ENCODE assay signal across 7 mouse cellular contexts in the genomic region with DNA sequence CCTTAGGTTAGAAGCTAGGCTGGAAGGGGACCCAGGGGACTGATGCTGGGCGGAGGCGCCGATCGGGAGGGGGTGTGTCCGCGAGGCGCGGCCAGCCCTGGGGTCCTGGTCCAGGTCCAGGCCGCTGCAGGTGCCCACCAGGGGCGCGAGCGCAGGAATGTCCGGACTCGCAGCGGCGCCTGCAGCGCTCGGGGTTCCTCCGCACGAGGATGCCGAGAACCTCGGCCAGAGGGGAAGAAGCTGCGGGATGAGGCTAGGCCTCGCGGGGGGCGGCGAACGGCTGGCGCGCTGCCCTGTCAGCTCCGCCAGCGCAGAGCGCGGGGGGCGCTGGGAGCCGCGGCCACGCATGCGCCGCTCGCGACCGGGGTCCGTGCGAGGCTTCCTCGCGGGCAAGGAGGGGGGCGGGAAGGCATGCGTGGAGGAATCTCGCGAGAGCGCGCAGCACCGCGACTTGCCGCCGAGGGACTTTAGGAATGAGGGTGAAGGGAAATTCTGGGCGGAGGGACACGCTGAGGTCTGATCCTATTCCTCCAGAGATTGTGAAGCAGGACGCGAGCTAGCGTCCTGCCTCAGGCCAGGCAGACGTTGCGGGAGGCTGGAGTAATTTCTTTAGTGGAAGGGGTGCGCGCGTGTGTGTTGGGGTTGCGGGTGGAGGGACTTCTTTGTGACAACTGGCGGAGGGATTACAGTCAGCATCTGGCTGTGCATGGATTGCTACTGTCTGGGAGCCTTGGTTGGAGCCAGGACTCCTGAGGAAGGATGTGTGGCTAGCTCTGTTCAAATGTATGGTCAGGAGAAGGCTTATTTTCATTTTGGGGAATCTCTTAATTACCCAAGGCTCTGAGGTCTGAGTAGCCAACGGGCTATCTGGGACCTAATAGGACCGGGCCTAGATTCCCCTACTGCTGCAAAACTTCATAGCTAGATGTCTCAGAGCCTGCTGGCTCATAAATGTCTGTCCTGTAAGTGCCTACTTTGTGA. TPM values are rescaled to one million over a fixed set of nuclear protein-coding genes. Genes with fewer than 3 reads are reported as not detected.
DNase-seq lines count a peak whose midpoint lies in the region; ATAC-seq lines count a peak whose summit lies in the region.

A gene (minus strand): TSS at position 211 of the 981 bp plus-strand sequence.

- peak; percentile 28 for DNase-seq in heart, adult 8-10 months (ENCODE audit: low spot score)
- DNase-seq in kidney, adult 8-10 months: peak; percentile 55
- DNase-seq in limb, embryonic 10.5 days (ENCODE audit: low spot score): peak; percentile 87

- no peaks in the 10 kb centered on the region; the same call in 1 of the 2 replicates for H3K4me1 ChIP-seq in brown adipose tissue, adult 24 weeks (ENCODE audit: control insufficient read depth, insufficient read depth, insufficient read length, low read length)
- H3K4me1 ChIP-seq in embryonic facial prominence, embryonic 15.5 days: peaks cover 14% of the 10 kb centered on the region
- peaks cover 18% of the 10 kb centered on the region for H3K4me1 ChIP-seq in limb, embryonic 10.5 days
- H3K4me1 ChIP-seq in midbrain, embryonic 12.5 days: peaks cover 17% of the 10 kb centered on the region
- H3K4me1 ChIP-seq in stomach, embryonic 14.5 days (ENCODE audit: control insufficient read depth, insufficient read depth, low read length): no peaks in the 10 kb centered on the region

- no peaks in the 10 kb centered on the region for H3K9me3 ChIP-seq in embryonic facial prominence, embryonic 15.5 days (replicated peaks)
- no peaks in the 10 kb centered on the region for H3K9me3 ChIP-seq in limb, embryonic 10.5 days (replicated peaks)
- no peaks in the 10 kb centered on the region for H3K9me3 ChIP-seq in midbrain, embryonic 12.5 days
- H3K9me3 ChIP-seq in stomach, embryonic 14.5 days (ENCODE audit: control insufficient read depth, low read depth, low read length): no peaks in the 10 kb centered on the region

- peak; percentile 85 for ATAC-seq in embryonic facial prominence, embryonic 15.5 days (ENCODE audit: insufficient number of reproducible peaks, low FRiP score, low TSS enrichment, low read depth)
- ATAC-seq in midbrain, embryonic 12.5 days (ENCODE audit: low FRiP score, low read depth): peak; percentile 96
- ATAC-seq in stomach, embryonic 14.5 days (ENCODE audit: insufficient number of reproducible peaks, insufficient read depth, low FRiP score, low read depth): peak; percentile 91

- no peaks in the 10 kb centered on the region for H3K36me3 ChIP-seq in embryonic facial prominence, embryonic 15.5 days
- no peaks in the 10 kb centered on the region for H3K36me3 ChIP-seq in limb, embryonic 10.5 days
- H3K36me3 ChIP-seq in midbrain, embryonic 12.5 days: peaks cover 9% of the 10 kb centered on the region
- no peaks in the 10 kb centered on the region for H3K36me3 ChIP-seq in stomach, embryonic 14.5 days (ENCODE audit: control insufficient read depth, insufficient read depth, low read length)

- H3K27ac ChIP-seq in brown adipose tissue, adult 24 weeks (replicated peaks; ENCODE audit: low read depth, low read length): no peak within 1 kb of the TSS
- H3K27ac ChIP-seq in embryonic facial prominence, embryonic 15.5 days (replicated peaks): 0 out of 2 replicates have a peak within 1 kb of the TSS, but pooled peaks have one; percentile 40
- peak within 1 kb of the TSS; percentile 85 for H3K27ac ChIP-seq in limb, embryonic 10.5 days
- H3K27ac ChIP-seq in midbrain, embryonic 12.5 days (replicated peaks): peak within 1 kb of the TSS; percentile 85
- no peak within 1 kb of the TSS for H3K27ac ChIP-seq in stomach, embryonic 14.5 days (ENCODE audit: low read length)

- H3K4me3 ChIP-seq in brown adipose tissue, adult 24 weeks (ENCODE audit: insufficient read depth, low read depth, low read length): peak within 1 kb of the TSS; percentile 65
- peak within 1 kb of the TSS; percentile 51 for H3K4me3 ChIP-seq in embryonic facial prominence, embryonic 15.5 days (replicated peaks)
- peak within 1 kb of the TSS; percentile 79 for H3K4me3 ChIP-seq in limb, embryonic 10.5 days
- H3K4me3 ChIP-seq in midbrain, embryonic 12.5 days: peak within 1 kb of the TSS; percentile 70
- H3K4me3 ChIP-seq in stomach, embryonic 14.5 days (ENCODE audit: low read depth, low read length): peak within 1 kb of the TSS; percentile 63

- H3K27me3 ChIP-seq in embryonic facial prominence, embryonic 15.5 days: no peaks in the 10 kb centered on the region
- peaks cover 18% of the 10 kb centered on the region for H3K27me3 ChIP-seq in limb, embryonic 10.5 days (ENCODE audit: low read depth, poor library complexity, severe bottlenecking)
- H3K27me3 ChIP-seq in midbrain, embryonic 12.5 days: no peaks in the 10 kb centered on the region
- no peaks in the 10 kb centered on the region for H3K27me3 ChIP-seq in stomach, embryonic 14.5 days (ENCODE audit: control insufficient read depth, insufficient read depth, low read length)

- WGBS in embryonic facial prominence, embryonic 15.5 days: 1% methylated on average over 71 of the region's 71 CpGs
- WGBS in limb, embryonic 10.5 days: 2% methylated on average over 71 of the region's 71 CpGs
- 2% methylated on average over 71 of the region's 71 CpGs for WGBS in midbrain, embryonic 12.5 days
- 1% methylated on average over 68 of the region's 71 CpGs for WGBS in stomach, embryonic 14.5 days

- H3K9ac ChIP-seq in embryonic facial prominence, embryonic 15.5 days: peak within 1 kb of the TSS; percentile 44
- H3K9ac ChIP-seq in midbrain, embryonic 12.5 days (replicated peaks): peak within 1 kb of the TSS; percentile 82
- H3K9ac ChIP-seq in stomach, embryonic 14.5 days (replicated peaks; ENCODE audit: low read depth, low read length): peak within 1 kb of the TSS; percentile 55

- peak within 1 kb of the TSS; percentile 90 for H3K4me2 ChIP-seq in embryonic facial prominence, embryonic 15.5 days (replicated peaks)
- peak within 1 kb of the TSS; percentile 85 for H3K4me2 ChIP-seq in midbrain, embryonic 12.5 days (replicated peaks)
- H3K4me2 ChIP-seq in stomach, embryonic 14.5 days (replicated peaks; ENCODE audit: low read depth, low read length): peak within 1 kb of the TSS; percentile 91

RNA-seq across cellular contexts. Expression of the gene that starts here (rescaled TPM):
- not detected in 2 replicates for polyA plus RNA-seq in brown adipose tissue, adult 24 weeks (2012; ENCODE audit: insufficient read depth, insufficient read length, missing spikeins)
- polyA plus RNA-seq in embryonic facial prominence, embryonic 15.5 days (2015; fragmentation: Nextera tagmentation; extraction: Ambion mirVana): 3.0 and 3.4 TPM in 2 replicates
- under 1 TPM; 0.32 to 0.87 (median 0.46) TPM for total RNA-seq in heart, adult 8-10 months (2022)
- 2.2 and 3.8 TPM in 2 replicates for polyA plus RNA-seq in limb, embryonic 10.5 days (2016; fragmentation: Nextera tagmentation; extraction: Ambion mirVana)
- 12.6 and 12.7 TPM in 2 replicates for polyA plus RNA-seq in midbrain, embryonic 12.5 days (2016; fragmentation: Nextera tagmentation; extraction: Ambion mirVana)
- 4.5 and 5.1 TPM in 2 replicates for polyA plus RNA-seq in stomach, embryonic 14.5 days (2014; fragmentation: Nextera tagmentation; extraction: Ambion mirVana)

Comparison
In these comparisons a context has a peak if more than half of its experiments do, and no peak if none do; other contexts are left out.
1. Peak in DNase-seq in heart, adult 8-10 months; RNA of the gene not detected or under 1 TPM.
2. H3K27ac ChIP-seq: peak in embryonic facial prominence, embryonic 15.5 days (single experiment), limb, embryonic 10.5 days (single experiment) and midbrain, embryonic 12.5 days (single experiment); none in brown adipose tissue, adult 24 weeks (single experiment) and stomach, embryonic 14.5 days (single experiment).
3. DNase-seq: peak in every context shown above with its lines; median percentile 87 in limb, embryonic 10.5 days; 55 in kidney, adult 8-10 months; 28 in heart, adult 8-10 months.
4. Peak in every context shown above with its lines, with median percentiles within 50 percentile points of each other: H3K4me3 ChIP-seq, ATAC-seq, H3K4me2 ChIP-seq and H3K9ac ChIP-seq.